Mouse (Mus musculus): ENCODE measurements around the gene Ksr2.

DNA sequence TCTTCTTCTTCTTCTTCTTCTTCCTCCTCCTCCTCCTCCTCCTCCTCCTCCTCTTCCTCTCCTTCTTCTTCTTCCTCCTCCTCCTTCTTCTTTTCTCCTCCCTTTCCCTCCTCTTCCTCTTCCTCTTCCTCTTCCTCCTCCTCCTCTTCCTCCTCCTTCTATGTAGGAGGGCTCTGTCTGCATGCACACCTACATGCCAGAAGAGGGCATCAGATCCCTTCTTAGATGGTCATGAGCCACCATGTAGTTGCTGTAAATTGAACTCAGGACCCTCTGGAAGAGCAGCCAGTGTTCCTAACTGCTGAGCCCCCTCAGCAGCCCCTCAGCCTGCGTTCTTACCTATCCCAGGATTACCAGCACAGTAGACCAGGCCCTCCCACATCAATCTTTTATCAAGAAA is 170.6 kb downstream of the Ksr2 start:
- TF ChIP-seq POLR2A (IDR thresholded peaks at IDR 0.05; ENCODE audit: extremely low read depth, insufficient read depth, low read length) (no peak), CTCF (IDR thresholded peaks at IDR 0.05; ENCODE audit: low read depth, low read length) (no peak)

Data from liver, adult 2 months (tissue).